In genomic region chr2:154707830-154708385, GRCm38 (mm10) we compare ENCODE assay signal across 17 mouse cellular contexts. TPM values are rescaled to one million over a fixed set of nuclear protein-coding genes. Genes with fewer than 3 reads are reported as not detected.
DNase-seq lines count a peak whose midpoint lies in the region; ATAC-seq lines count a peak whose summit lies in the region.
"Had no signal": no experiment of that assay in that cellular context is flagged by ENCODE, and none has a peak within 500 bp of the region (broad histone marks: within the 10 kb centered on the region; RNA-seq: fewer than 3 reads in every experiment).

No protein-coding gene starts in this region.

- H3K27ac ChIP-seq in heart, embryonic 13.5 days (replicated peaks), result peak overlapping the region; percentile 32; the same call in 1 of the 2 replicates
- no peak overlapping the region for H3K27ac ChIP-seq in neural tube, embryonic 14.5 days (ENCODE audit: low read depth, low read length)
- H3K27ac ChIP-seq in neural tube, embryonic 15.5 days (replicated peaks), result no peak overlapping the region
- H3K27ac ChIP-seq: hindbrain, embryonic 15.5 days; liver, embryonic 13.5 days; neural tube, embryonic 13.5 days had no signal

- DNase-seq in cerebellum, postnatal 10 days, result peak; percentile 41 to 45
- no peak for DNase-seq in cerebellum, postnatal 4 days (ENCODE audit: low spot score in 2 of 2)
- DNase-seq in heart, adult 9 months (ENCODE audit: low spot score in 2 of 2), result no peak
- no peak for DNase-seq in ovary, postnatal 14 days (ENCODE audit: low spot score)
- no peak for DNase-seq in adipocyte (ENCODE audit: low spot score)
- DNase-seq: B cell, adult 2 months; gastrocnemius, postnatal 14 days; kidney, adult 18-20 months; kidney, postnatal 36 days; liver, embryonic 13.5 days; lung, postnatal 14 days; retina, postnatal 1 day had no signal

- H3K9ac ChIP-seq in heart, embryonic 13.5 days, result peak overlapping the region; percentile 65; the same call in 1 of the 2 replicates
- no peak overlapping the region for H3K9ac ChIP-seq in neural tube, embryonic 14.5 days (replicated peaks; ENCODE audit: low read depth, low read length)
- H3K9ac ChIP-seq in neural tube, embryonic 15.5 days (replicated peaks), result no peak overlapping the region
- H3K9ac ChIP-seq: hindbrain, embryonic 15.5 days; liver, embryonic 13.5 days; neural tube, embryonic 13.5 days had no signal

- no peaks in the 10 kb centered on the region for H3K36me3 ChIP-seq in heart, embryonic 13.5 days
- H3K36me3 ChIP-seq in neural tube, embryonic 14.5 days (ENCODE audit: control insufficient read depth, insufficient read depth, low read length), result no peaks in the 10 kb centered on the region
- no peaks in the 10 kb centered on the region for H3K36me3 ChIP-seq in neural tube, embryonic 15.5 days
- H3K36me3 ChIP-seq: hindbrain, embryonic 15.5 days; liver, embryonic 13.5 days; neural tube, embryonic 13.5 days had no signal

- H3K4me1 ChIP-seq in heart, embryonic 13.5 days, result peaks cover 24% of the 10 kb centered on the region
- H3K4me1 ChIP-seq in neural tube, embryonic 14.5 days (ENCODE audit: control insufficient read depth, insufficient read depth, low read length), result 0 out of 2 replicates have a peak, but pooled peaks cover 3% of the 10 kb centered on the region
- H3K4me1 ChIP-seq in neural tube, embryonic 15.5 days, result peaks cover 22% of the 10 kb centered on the region

- no peak overlapping the region for H3K4me2 ChIP-seq in heart, embryonic 13.5 days
- H3K4me2 ChIP-seq in neural tube, embryonic 14.5 days (ENCODE audit: low read depth, low read length), result no peak overlapping the region
- H3K4me2 ChIP-seq in neural tube, embryonic 15.5 days, result no peak overlapping the region
- H3K4me2 ChIP-seq: hindbrain, embryonic 15.5 days; liver, embryonic 13.5 days; neural tube, embryonic 13.5 days had no signal

- ATAC-seq in heart, embryonic 13.5 days (ENCODE audit: extremely low read depth, insufficient number of reproducible peaks, low FRiP score, low TSS enrichment), result no peak
- ATAC-seq in neural tube, embryonic 14.5 days (ENCODE audit: low read depth), result peak; percentile 39; the same call in 1 of the 2 replicates
- ATAC-seq in neural tube, embryonic 15.5 days (ENCODE audit: low FRiP score), result no peak

- no peaks in the 10 kb centered on the region; the same call in 1 of the 2 replicates for H3K27me3 ChIP-seq in heart, embryonic 13.5 days (replicated peaks)
- H3K27me3 ChIP-seq in neural tube, embryonic 14.5 days (ENCODE audit: control insufficient read depth, insufficient read depth, low read length), result no peaks in the 10 kb centered on the region
- no peaks in the 10 kb centered on the region for H3K27me3 ChIP-seq in neural tube, embryonic 15.5 days (replicated peaks)
- H3K27me3 ChIP-seq: hindbrain, embryonic 15.5 days had no signal

- WGBS in heart, embryonic 13.5 days, result 67% methylated on average over 7 of the region's 7 CpGs
- WGBS in neural tube, embryonic 14.5 days, result 52% methylated on average over 7 of the region's 7 CpGs
- WGBS in neural tube, embryonic 15.5 days, result 52% methylated on average over 7 of the region's 7 CpGs

- H3K4me3 ChIP-seq in heart, embryonic 13.5 days, result no peak overlapping the region
- H3K4me3 ChIP-seq in neural tube, embryonic 14.5 days (ENCODE audit: low read depth, low read length), result no peak overlapping the region
- no peak overlapping the region for H3K4me3 ChIP-seq in neural tube, embryonic 15.5 days (replicated peaks)
- H3K4me3 ChIP-seq: hindbrain, embryonic 15.5 days; liver, embryonic 13.5 days; neural tube, embryonic 13.5 days had no signal

- H3K9me3 ChIP-seq in heart, embryonic 13.5 days, result no peaks in the 10 kb centered on the region
- H3K9me3 ChIP-seq in neural tube, embryonic 14.5 days (ENCODE audit: control insufficient read depth, low read length), result no peaks in the 10 kb centered on the region
- no peaks in the 10 kb centered on the region for H3K9me3 ChIP-seq in neural tube, embryonic 15.5 days (replicated peaks)
- H3K9me3 ChIP-seq: hindbrain, embryonic 15.5 days; liver, embryonic 13.5 days; neural tube, embryonic 13.5 days had no signal

RNA-seq across cellular contexts. Expression of gene Chmp4b, which starts 56.4 kb away (rescaled TPM):
- 22.3 and 22.8 TPM in 2 replicates for polyA plus RNA-seq in heart, embryonic 13.5 days (2015; fragmentation: Nextera tagmentation; extraction: Ambion mirVana)
- polyA plus RNA-seq in neural tube, embryonic 14.5 days (2014; fragmentation: Nextera tagmentation; extraction: Ambion mirVana), result 15.5 and 16.6 TPM in 2 replicates
- polyA plus RNA-seq in neural tube, embryonic 15.5 days (2015; fragmentation: Nextera tagmentation; extraction: Ambion mirVana), result 29.6 and 31.5 TPM in 2 replicates

Comparison
In these comparisons a context has a peak if more than half of its experiments do, and no peak if none do; other contexts are left out.
1. DNase-seq: peak in cerebellum, postnatal 10 days (2 of 2); none in cerebellum, postnatal 4 days (0 of 2), heart, adult 9 months (0 of 2), ovary, postnatal 14 days (single experiment) and adipocyte (single experiment).